Mouse (Mus musculus): ENCODE data around the gene Prkab1. TPM values are rescaled to one million over a fixed set of nuclear protein-coding genes. Genes with fewer than 3 reads are reported as not detected.
A peak's percentile ranks its signal among the peaks of the same experiment; 100 is the strongest.

Gene Prkab1
- 106 and 110 TPM in 2 replicates for polyA plus RNA-seq (2016; fragmentation: Nextera tagmentation; extraction: Ambion mirVana)

- Histone ChIP-seq H3K27me3 (replicated peaks) (no peaks in the 10 kb centered on the region), H3K4me1 (peaks cover 86% of the 10 kb centered on the region), H3K9ac (peak within 1 kb of the TSS; percentile 99), H3K36me3 (peaks cover 39% of the 10 kb centered on the region), H3K4me3 (peak within 1 kb of the TSS; percentile 94), H3K4me2 (peak within 1 kb of the TSS; percentile 90), H3K9me3 (replicated peaks) (no peaks in the 10 kb centered on the region), H3K27ac (peak within 1 kb of the TSS; percentile 98)
- peak; percentile 81 for ATAC-seq
- under 1% methylated on average over 45 of the region's 46 CpGs for WGBS (ENCODE audit: insufficient replicate concordance)
These were observed at the start of gene Prkab1 for GRCm38 (mm10) chr5:116024327-116024739. Prkab1 (minus strand) TSS chr5:116024508.

DNA sequence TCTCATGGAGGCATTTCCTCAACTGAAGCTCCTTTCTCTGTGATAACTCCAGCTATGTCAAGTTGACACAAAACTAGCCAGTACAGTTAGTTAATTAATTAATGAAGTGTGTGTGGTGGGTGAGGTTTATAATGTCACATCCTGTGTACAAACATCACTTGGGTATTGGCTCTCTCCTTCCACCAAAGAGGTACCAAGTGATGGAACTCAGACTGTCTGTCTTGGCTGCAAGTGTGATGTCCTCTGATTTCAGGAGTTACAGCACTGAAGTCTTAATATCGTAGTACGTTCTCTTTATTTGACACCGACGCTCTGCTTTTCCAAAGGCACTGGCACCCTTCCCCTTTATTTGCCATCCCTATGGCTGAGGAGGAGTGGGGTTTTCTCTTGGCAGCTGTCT lies 45.3 kb upstream of the Prkab1 start:
- Histone ChIP-seq H3K4me3 (no peak overlapping the region), H3K4me1 (no peaks in the 10 kb centered on the region), H3K27me3 (replicated peaks) (no peaks in the 10 kb centered on the region), H3K27ac (no peak overlapping the region), H3K9ac (no peak overlapping the region), H3K9me3 (replicated peaks) (no peaks in the 10 kb centered on the region), H3K36me3 (no peaks in the 10 kb centered on the region), H3K4me2 (no peak overlapping the region)
- ATAC-seq: no peak
- WGBS (ENCODE audit: insufficient replicate concordance): 84% methylated on average over 4 of the region's 4 CpGs

DNA sequence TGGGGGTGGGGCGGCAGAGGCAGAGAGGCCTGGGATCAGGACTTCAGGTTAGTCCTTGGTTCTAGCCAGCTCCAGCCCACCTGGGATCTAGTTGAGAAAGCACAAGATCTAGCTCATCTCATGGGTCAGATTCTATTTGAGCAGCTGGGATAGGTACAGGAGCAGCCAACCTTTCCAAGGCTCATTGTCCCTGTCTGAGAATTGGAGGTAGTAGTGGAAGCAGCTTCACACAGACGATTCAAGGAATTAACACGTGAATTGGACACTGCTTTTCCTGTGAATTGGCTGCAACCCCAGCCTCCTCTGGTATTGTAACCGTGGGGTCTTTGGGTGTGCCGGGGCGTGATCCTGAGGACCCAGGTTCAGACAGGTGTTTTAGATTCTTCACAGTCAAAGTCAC lies 28.5 kb upstream of the Prkab1 start:
- no peaks in the 10 kb centered on the region; the same call in 1 of the 2 replicates for H3K27me3 ChIP-seq (replicated peaks)
- H3K4me1 ChIP-seq: no peaks in the 10 kb centered on the region
- H3K9me3 ChIP-seq (replicated peaks): no peaks in the 10 kb centered on the region
- H3K4me2 ChIP-seq: no peak overlapping the region
- no peak overlapping the region for H3K9ac ChIP-seq
- WGBS (ENCODE audit: insufficient replicate concordance): 54% methylated on average over 6 of the region's 6 CpGs
- no peaks in the 10 kb centered on the region for H3K36me3 ChIP-seq
- no peak overlapping the region for H3K4me3 ChIP-seq
- no peak for ATAC-seq
- no peak overlapping the region for H3K27ac ChIP-seq

- H3K4me1 ChIP-seq: no peaks in the 10 kb centered on the region
- WGBS (ENCODE audit: insufficient replicate concordance): 58% methylated on average over 5 of the region's 5 CpGs
- H3K4me2 ChIP-seq: no peak overlapping the region
- no peaks in the 10 kb centered on the region; the same call in 1 of the 2 replicates for H3K27me3 ChIP-seq (replicated peaks)
- no peaks in the 10 kb centered on the region for H3K9me3 ChIP-seq (replicated peaks)
- H3K27ac ChIP-seq: no peak overlapping the region
- no peak overlapping the region for H3K4me3 ChIP-seq
- no peak overlapping the region for H3K9ac ChIP-seq
- H3K36me3 ChIP-seq: no peaks in the 10 kb centered on the region
- no peak for ATAC-seq
These were observed 27.9 kb upstream of the Prkab1 start for GRCm38 (mm10) chr5:116052171-116052570.

DNA sequence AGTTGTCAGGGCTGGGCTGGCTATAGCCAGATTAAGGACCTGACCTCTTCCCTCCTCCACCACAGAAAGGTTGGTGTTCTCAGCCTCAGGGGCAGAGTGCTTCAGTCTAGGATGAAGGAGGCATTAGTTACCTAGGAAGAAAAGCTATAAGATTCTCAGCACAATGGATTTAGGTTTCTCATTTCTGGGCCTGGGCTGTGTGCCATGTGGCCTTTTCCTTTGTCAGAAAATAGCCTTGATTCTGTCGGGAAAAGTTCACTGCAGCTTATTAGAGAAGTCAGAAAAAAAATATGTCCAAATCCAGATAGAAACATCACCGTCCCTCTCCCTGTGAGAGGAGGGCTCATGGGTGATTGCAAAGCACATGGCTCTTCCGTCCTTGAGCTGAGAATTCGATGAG lies 25.5 kb upstream of the Prkab1 start:
- Histone ChIP-seq H3K4me3 (no peak overlapping the region), H3K4me1 (no peaks in the 10 kb centered on the region), H3K4me2 (no peak overlapping the region), H3K36me3 (no peaks in the 10 kb centered on the region), H3K9ac (no peak overlapping the region), H3K27me3 (replicated peaks) (no peaks in the 10 kb centered on the region), H3K9me3 (replicated peaks) (no peaks in the 10 kb centered on the region), H3K27ac (no peak overlapping the region)
- no peak for ATAC-seq
- 62% methylated on average over 4 of the region's 4 CpGs for WGBS (ENCODE audit: insufficient replicate concordance)

- Histone ChIP-seq H3K4me3 (no peak overlapping the region), H3K9me3 (replicated peaks) (no peaks in the 10 kb centered on the region), H3K27ac (no peak overlapping the region), H3K27me3 (replicated peaks) (no peaks in the 10 kb centered on the region), H3K4me2 (no peak overlapping the region), H3K36me3 (no peaks in the 10 kb centered on the region), H3K9ac (no peak overlapping the region), H3K4me1 (no peaks in the 10 kb centered on the region)
- WGBS (ENCODE audit: insufficient replicate concordance): 54% methylated on average over 3 of the region's 3 CpGs
- ATAC-seq: no peak
These were observed 24.0 kb upstream of the Prkab1 start for GRCm38 (mm10) chr5:116048321-116048720.

DNA sequence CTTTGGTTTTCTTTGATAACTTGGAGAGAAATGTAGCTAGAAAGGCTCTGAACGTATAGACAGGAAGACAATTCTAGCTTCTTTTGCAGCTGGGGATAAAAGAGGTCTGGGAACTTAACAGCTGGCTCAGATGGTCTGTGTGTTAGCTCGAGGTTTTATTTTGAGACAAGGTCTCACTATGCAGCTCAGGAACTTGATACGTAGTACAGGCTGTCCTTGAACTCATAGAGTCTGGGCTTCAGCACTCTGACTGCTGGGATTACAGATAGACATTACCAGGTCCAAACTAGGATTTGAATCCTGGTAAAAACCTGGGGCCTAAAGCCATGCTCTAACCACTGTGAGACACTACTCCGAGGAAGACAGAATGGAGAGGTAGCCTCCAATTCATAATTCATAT lies 21.9 kb upstream of the Prkab1 start:
- Histone ChIP-seq H3K4me2 (no peak overlapping the region), H3K27ac (no peak overlapping the region), H3K36me3 (no peaks in the 10 kb centered on the region), H3K9ac (no peak overlapping the region), H3K27me3 (replicated peaks) (peaks cover 3% of the 10 kb centered on the region; the same call in 1 of the 2 replicates), H3K4me1 (no peaks in the 10 kb centered on the region), H3K4me3 (no peak overlapping the region), H3K9me3 (replicated peaks) (no peaks in the 10 kb centered on the region)
- WGBS (ENCODE audit: insufficient replicate concordance): 58% methylated on average over 4 of the region's 4 CpGs
- no peak for ATAC-seq

GRCm38 (mm10) chr5:116045581-116045980 lies 21.3 kb upstream of the Prkab1 start:
- no peaks in the 10 kb centered on the region for H3K9me3 ChIP-seq (replicated peaks)
- no peaks in the 10 kb centered on the region for H3K36me3 ChIP-seq
- H3K27me3 ChIP-seq (replicated peaks): peaks cover 7% of the 10 kb centered on the region
- no peak overlapping the region for H3K27ac ChIP-seq
- ATAC-seq: no peak
- H3K9ac ChIP-seq: no peak overlapping the region
- WGBS (ENCODE audit: insufficient replicate concordance): 74% methylated on average over 8 of the region's 8 CpGs
- no peak overlapping the region for H3K4me3 ChIP-seq
- H3K4me2 ChIP-seq: no peak overlapping the region
- H3K4me1 ChIP-seq: no peaks in the 10 kb centered on the region

GRCm38 (mm10) chr5:116042241-116042640 lies 17.9 kb upstream of the Prkab1 start:
- H3K36me3 ChIP-seq: no peaks in the 10 kb centered on the region
- H3K27me3 ChIP-seq (replicated peaks): peaks cover 19% of the 10 kb centered on the region
- H3K27ac ChIP-seq: no peak overlapping the region
- 52% methylated on average over 7 of the region's 7 CpGs for WGBS (ENCODE audit: insufficient replicate concordance)
- no peak for ATAC-seq
- H3K9ac ChIP-seq: no peak overlapping the region
- no peak overlapping the region for H3K4me3 ChIP-seq
- no peak overlapping the region for H3K4me2 ChIP-seq
- H3K4me1 ChIP-seq: no peaks in the 10 kb centered on the region
- no peaks in the 10 kb centered on the region for H3K9me3 ChIP-seq (replicated peaks)

- H3K36me3 ChIP-seq: no peaks in the 10 kb centered on the region
- WGBS (ENCODE audit: insufficient replicate concordance): 27% methylated on average over 11 of the region's 11 CpGs
- H3K9me3 ChIP-seq (replicated peaks): no peaks in the 10 kb centered on the region
- no peak for ATAC-seq
- no peaks in the 10 kb centered on the region for H3K4me1 ChIP-seq
- no peak overlapping the region for H3K4me3 ChIP-seq
- no peak overlapping the region for H3K9ac ChIP-seq
- H3K27me3 ChIP-seq (replicated peaks): peaks cover 35% of the 10 kb centered on the region
- H3K4me2 ChIP-seq: peak overlapping the region; percentile 22
- no peak overlapping the region for H3K27ac ChIP-seq
These were observed 15.4 kb upstream of the Prkab1 start for GRCm38 (mm10) chr5:116039706-116040105.

DNA sequence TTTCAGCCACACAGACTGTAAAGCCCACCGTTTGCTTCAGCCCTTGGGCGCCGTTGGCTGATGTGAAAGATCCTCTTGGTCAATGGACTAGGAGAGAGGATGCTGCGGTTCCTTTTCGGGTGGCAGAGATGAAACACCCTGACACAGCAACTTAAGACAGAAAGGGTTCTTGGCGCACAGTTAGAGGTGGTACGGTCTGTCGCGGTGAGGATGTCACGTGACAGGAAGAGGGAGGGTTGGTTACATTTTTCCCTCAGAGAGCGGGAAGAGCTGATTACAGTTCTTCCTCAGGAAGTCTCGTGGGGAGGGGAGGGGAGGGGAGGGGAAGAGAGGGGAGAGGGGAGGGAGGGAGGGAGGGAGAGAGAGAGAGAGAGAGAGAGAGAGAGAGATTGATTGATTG lies 13.4 kb upstream of the Prkab1 start:
- no peak overlapping the region for H3K4me3 ChIP-seq
- no peak overlapping the region for H3K4me2 ChIP-seq
- no peak overlapping the region for H3K9ac ChIP-seq
- no peaks in the 10 kb centered on the region for H3K36me3 ChIP-seq
- H3K27ac ChIP-seq: no peak overlapping the region
- no peaks in the 10 kb centered on the region for H3K4me1 ChIP-seq
- H3K9me3 ChIP-seq (replicated peaks): no peaks in the 10 kb centered on the region
- ATAC-seq: no peak
- WGBS (ENCODE audit: insufficient replicate concordance): 31% methylated on average over 11 of the region's 12 CpGs
- peaks cover 40% of the 10 kb centered on the region for H3K27me3 ChIP-seq (replicated peaks)

GRCm38 (mm10) chr5:116036465-116036864 lies 12.2 kb upstream of the Prkab1 start:
- Histone ChIP-seq H3K9ac (no peak overlapping the region), H3K4me2 (no peak overlapping the region), H3K9me3 (replicated peaks) (no peaks in the 10 kb centered on the region), H3K4me1 (peaks cover 4% of the 10 kb centered on the region), H3K27ac (no peak overlapping the region), H3K36me3 (no peaks in the 10 kb centered on the region), H3K4me3 (no peak overlapping the region), H3K27me3 (replicated peaks) (peaks cover 44% of the 10 kb centered on the region)
- 69% methylated on average over 16 of the region's 16 CpGs for WGBS (ENCODE audit: insufficient replicate concordance)
- no peak for ATAC-seq

GRCm38 (mm10) chr5:116031190-116031577 lies 6.9 kb upstream of the Prkab1 start:
- Histone ChIP-seq H3K9ac (peak overlapping the region; percentile 41; the same call in 1 of the 2 replicates), H3K27me3 (replicated peaks) (peaks cover 23% of the 10 kb centered on the region), H3K4me1 (peaks cover 53% of the 10 kb centered on the region), H3K9me3 (replicated peaks) (no peaks in the 10 kb centered on the region), H3K36me3 (no peaks in the 10 kb centered on the region), H3K4me3 (peak overlapping the region; percentile 15; the same call in 1 of the 2 replicates), H3K4me2 (peak overlapping the region; percentile 55), H3K27ac (no peak overlapping the region)
- no peak for ATAC-seq
- WGBS (ENCODE audit: insufficient replicate concordance): 2% methylated on average over 14 of the region's 14 CpGs

Measured in liver, embryonic 12.5 days (tissue).